Mouse (Mus musculus) CD8-positive naive resting alpha-beta T cell, adult 2 months (primary cell): ENCODE measurements around the gene Nkx2-9.

Experiments
- DNase-seq, 2 experiments: peaks; one replicate each; pipeline ENCODE4 v3.0.0; 2022; ENCODE audit warnings: low read depth in 2 of 2, low spot score in 2 of 2

Gene Nkx2-9

DNA sequence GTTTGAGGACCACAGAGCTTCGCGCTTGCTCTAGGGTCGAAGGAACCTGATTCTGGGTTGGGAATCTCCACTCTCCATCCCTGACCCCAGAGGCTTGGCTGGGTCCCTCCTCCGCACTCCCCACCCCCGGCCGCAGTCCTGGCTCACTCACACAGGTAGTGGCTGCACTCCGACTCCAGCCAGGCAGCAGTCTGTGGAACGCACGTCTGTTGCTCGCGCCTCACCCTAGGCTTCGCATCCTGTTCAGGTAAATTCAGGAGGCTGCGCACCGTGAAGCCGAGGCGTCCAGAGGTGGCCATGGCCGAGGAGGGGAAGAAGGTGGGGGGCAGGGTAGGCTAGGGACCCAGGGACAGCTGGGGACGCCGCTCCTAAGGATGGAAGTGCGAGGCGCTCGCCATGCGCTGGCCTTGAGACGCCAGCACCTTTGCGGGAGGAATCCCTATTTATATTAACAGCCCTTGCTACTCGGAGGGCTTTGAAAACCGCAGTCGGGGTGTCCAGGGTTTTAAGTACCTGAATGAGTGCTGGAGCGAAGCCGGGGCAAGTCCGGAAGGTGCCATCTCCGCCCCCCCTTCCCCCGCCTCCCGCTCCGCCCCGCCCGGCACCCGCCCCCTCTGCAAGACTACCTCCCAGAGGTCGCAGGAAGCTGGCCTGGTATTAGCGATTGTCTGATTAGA lies at the start of gene Nkx2-9:
TSS of gene Nkx2-9 (minus strand) at position 524 of the 677 bp plus-strand sequence.
- DNase-seq: no peak

DNA sequence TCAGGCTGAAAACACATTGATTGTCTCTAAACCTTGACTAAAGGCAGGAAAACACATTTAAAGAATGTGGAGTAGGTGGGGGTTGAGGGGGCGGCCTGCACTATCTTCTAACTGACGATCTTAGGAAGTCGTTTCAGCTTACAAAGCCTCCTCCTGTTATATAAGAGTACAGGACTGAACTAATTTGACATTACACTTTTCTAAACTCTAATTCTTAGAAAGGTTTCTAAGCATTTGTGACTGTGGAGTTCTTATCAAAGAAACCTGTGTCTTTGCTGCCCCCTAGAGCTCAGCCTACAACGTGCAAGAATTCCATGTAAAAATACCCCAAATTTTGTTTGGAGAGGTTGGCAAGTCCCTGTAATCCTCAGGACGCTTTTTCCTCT lies 24.1 kb upstream of the Nkx2-9 start:
- DNase-seq: no peak

GRCm38 (mm10) chr12:56636534-56637180 lies 23.6 kb upstream of the Nkx2-9 start:
- no peak for DNase-seq

- DNase-seq: no peak
Observed at GRCm38 (mm10) chr12:56616088-56616487, 3.0 kb upstream of the Nkx2-9 start.

DNA sequence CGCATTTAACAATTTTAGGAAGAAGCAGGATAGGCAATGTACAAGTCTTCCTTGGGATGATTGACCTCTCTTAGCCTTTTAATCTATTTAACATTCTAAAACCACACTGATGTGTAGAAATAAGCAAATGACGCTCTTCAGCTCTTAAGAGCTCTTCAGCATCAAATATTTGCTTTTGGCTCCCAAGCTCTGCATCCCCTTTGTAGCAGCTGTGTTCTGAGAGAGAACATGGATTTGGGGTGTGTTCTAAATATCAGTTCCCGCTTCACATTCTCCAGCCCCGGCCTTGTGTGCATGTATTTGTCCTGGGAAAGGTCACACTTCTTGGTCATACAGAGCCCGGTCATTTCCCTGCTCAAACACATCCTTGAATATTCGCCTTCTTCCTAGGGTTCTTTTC lies 2.3 kb upstream of the Nkx2-9 start:
- no peak for DNase-seq

- no peak for DNase-seq
Observed at GRCm38 (mm10) chr12:56614513-56614912, 1.4 kb upstream of the Nkx2-9 start.

DNA sequence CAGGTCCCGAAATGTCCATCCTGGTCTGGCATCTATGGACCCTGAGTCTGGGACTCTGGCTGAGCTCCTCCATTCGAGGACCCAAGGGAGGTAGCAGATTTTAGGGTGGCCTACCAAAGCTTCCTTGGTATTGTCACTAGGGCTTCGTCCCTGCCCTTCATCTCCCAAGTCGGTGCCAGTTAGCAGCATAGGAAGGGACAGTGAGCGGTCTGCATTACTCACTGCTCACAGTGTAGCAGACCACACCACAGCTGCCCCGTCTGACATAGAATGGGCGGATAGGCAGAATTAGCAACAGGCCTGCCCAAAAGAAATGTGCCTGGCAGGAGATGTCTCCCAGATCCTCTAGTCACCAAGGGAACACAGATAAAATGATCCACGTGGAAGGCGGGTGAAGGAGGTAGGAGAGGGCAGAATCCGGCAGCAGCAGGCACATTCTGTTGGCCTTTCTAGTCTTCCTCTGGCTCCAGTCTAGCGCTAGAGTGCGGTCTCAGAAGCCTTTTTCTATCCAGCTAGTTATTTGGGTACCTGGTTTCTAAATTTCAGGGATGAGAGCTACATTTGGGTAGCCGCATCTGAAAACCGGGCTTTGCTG lies 929 bp upstream of the Nkx2-9 start:
- DNase-seq: no peak

DNA sequence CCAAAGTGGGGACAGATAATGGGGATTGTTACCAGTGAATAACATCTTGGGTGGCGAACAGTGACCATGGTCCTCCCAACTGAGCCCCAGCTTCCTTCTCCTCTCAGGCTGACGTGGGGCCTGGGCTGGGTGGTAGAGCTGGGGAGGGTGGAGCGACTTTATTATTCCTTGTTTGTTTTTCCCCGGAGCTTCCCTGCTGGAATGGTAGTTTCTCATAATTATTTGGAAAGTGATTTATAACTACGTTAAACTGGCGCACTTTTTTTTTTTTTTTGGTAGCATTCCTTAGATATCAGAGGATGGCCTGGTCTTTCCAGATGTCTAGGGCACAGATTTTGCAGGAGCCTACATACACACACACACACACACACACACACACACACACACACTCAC lies 350 bp upstream of the Nkx2-9 start:
- DNase-seq: no peak

DNA sequence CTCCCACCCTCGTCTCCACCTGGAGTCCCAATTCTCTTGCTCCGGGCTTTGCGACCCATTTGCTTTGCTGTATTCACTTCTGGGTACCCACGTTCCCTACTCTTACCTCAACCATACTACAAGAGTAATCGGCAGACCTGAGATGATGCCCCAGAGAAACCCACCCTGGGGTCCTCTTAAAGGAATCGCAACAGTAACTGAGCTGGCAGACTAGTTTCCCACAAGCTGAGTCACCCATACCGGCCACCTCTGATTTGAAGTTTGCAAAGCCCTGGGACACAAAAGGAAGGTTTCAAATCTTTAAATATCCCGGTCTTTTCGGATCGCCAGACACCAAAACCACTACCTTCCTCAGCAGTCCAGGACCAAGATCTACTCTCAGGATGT lies 742 bp downstream of the Nkx2-9 start:
- no peak for DNase-seq

- no peak for DNase-seq
Observed at GRCm38 (mm10) chr12:56611504-56612348, 1.4 kb downstream of the Nkx2-9 start.

DNA sequence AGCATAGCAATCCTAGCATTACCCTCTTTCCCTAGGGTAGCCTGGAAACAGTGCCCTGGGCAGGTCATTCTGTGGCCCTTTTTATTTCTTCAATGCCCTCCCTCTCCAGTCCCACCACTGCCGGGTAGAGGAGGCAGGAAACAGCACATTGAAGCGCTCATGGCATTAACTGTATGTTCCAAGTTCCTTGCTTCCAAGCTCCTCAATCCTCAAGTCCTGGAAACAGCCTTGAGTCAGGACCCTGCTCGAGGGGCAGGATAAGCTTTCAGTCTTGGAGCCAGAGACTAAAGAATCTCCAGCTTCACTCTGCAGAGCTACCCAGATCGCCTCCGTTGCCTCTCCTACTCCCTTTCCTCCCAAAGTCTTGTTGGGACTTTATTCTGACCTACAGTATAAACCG lies 2.2 kb downstream of the Nkx2-9 start:
- no peak for DNase-seq

DNA sequence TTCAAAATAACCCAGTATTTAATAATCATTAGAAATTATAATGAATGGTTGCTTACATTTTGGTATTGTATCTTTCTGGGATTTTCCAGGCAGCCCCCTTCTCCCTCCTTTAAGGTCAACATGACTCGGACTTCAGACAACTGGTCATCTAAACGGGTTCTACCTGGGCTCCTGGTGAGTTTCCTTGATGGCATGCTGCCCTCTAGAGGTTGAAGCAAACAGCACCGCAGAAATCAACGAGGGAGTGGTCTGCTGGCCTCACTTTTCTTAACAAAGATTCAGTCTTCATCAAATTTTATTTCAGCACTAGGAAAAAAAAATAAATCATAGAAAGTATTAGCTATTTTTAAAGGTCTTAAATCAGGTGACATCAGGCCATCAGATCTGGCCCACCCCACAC lies 21.4 kb downstream of the Nkx2-9 start:
- no peak for DNase-seq

- no peak for DNase-seq
Observed at GRCm38 (mm10) chr12:56587830-56588229, 25.3 kb downstream of the Nkx2-9 start.
